In the genomic region with DNA sequence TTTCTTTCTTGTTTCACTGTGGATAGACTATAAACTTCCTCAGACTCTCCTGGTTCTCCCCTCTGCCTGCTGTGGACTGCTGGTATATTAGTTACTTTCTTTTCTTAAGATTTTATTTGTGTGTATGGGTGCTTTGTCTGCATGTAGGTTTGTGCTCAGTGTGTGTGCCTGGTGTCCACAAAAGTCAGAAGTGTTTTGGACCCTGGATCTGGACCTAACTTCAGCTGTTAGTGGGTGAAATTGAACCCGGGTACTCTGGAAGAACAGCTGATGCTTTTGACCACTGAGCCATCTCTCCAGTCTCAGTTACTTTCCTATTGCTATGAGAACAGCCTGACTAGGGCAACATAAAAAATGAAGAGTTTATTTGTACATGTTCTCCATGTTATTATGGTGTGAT, we compare ENCODE assay signal across 16 mouse cellular contexts. TPM values are rescaled to one million over a fixed set of nuclear protein-coding genes. Genes with fewer than 3 reads are reported as not detected.
A peak's percentile ranks its signal among the peaks of the same experiment; 100 is the strongest.
DNase-seq lines count a peak whose midpoint lies in the region; ATAC-seq and TF ChIP-seq lines count a peak whose summit lies in the region.
"Had no signal": no experiment of that assay in that cellular context is flagged by ENCODE, and none has a peak within 500 bp of the region (broad histone marks: within the 10 kb centered on the region; RNA-seq: fewer than 3 reads in every experiment).

No protein-coding gene starts in this region.

- intact Hi-C loops in heart, postnatal 14 days (cut with DNase I), result no loop called here

- no peak overlapping the region for H3K4me2 ChIP-seq in forebrain, embryonic 11.5 days (ENCODE audit: low read depth, low read length, severe bottlenecking)
- no peak overlapping the region for H3K4me2 ChIP-seq in forebrain, postnatal 0 days (ENCODE audit: low read depth)
- no peak overlapping the region for H3K4me2 ChIP-seq in heart, embryonic 15.5 days
- H3K4me2 ChIP-seq in midbrain, embryonic 13.5 days (replicated peaks), result no peak overlapping the region
- H3K4me2 ChIP-seq: lung, embryonic 14.5 days had no signal

- WGBS in forebrain, embryonic 11.5 days, result 83% methylated on average over 1 of the region's 1 CpGs
- 87% methylated on average over 1 of the region's 1 CpGs for WGBS in forebrain, postnatal 0 days
- 84% methylated on average over 1 of the region's 1 CpGs for WGBS in heart, embryonic 15.5 days
- WGBS in embryonic facial prominence, embryonic 10.5 days, result 95% methylated on average over 1 of the region's 1 CpGs
- WGBS in midbrain, embryonic 13.5 days, result 88% methylated on average over 1 of the region's 1 CpGs

- no peak for ATAC-seq in forebrain, embryonic 11.5 days (replicated peaks; ENCODE audit: low FRiP score)
- ATAC-seq in forebrain, postnatal 0 days, result no peak
- no peak for ATAC-seq in heart, embryonic 15.5 days (replicated peaks; ENCODE audit: insufficient number of reproducible peaks, insufficient read depth, low FRiP score, low read depth)
- ATAC-seq in midbrain, embryonic 13.5 days, result no peak

- no peaks in the 10 kb centered on the region for H3K36me3 ChIP-seq in forebrain, embryonic 11.5 days (ENCODE audit: control insufficient read depth, insufficient read depth, low read length)
- no peaks in the 10 kb centered on the region for H3K36me3 ChIP-seq in forebrain, postnatal 0 days (ENCODE audit: insufficient read depth)
- H3K36me3 ChIP-seq in heart, embryonic 15.5 days, result no peaks in the 10 kb centered on the region
- H3K36me3 ChIP-seq in embryonic facial prominence, embryonic 10.5 days (replicated peaks), result no peaks in the 10 kb centered on the region
- no peaks in the 10 kb centered on the region for H3K36me3 ChIP-seq in midbrain, embryonic 13.5 days

- H3K27ac ChIP-seq in forebrain, embryonic 11.5 days (ENCODE audit: low read depth, low read length), result peak overlapping the region; percentile 31; the same call in 1 of the 2 replicates
- H3K27ac ChIP-seq in forebrain, postnatal 0 days (ENCODE audit: low read depth, low read length), result no peak overlapping the region
- peak overlapping the region; percentile 24; the same call in 1 of the 2 replicates for H3K27ac ChIP-seq in heart, embryonic 15.5 days
- H3K27ac ChIP-seq in embryonic facial prominence, embryonic 10.5 days (replicated peaks), result peak overlapping the region; percentile 76; the same call in 1 of the 2 replicates
- H3K27ac ChIP-seq in midbrain, embryonic 13.5 days, result 0 out of 2 replicates have a peak overlapping the region, but pooled peaks have one; percentile 10

- no peaks in the 10 kb centered on the region for H3K27me3 ChIP-seq in forebrain, embryonic 11.5 days (ENCODE audit: control insufficient read depth, insufficient read depth, low read length)
- H3K27me3 ChIP-seq in forebrain, postnatal 0 days (ENCODE audit: insufficient read depth, low read length), result no peaks in the 10 kb centered on the region
- H3K27me3 ChIP-seq in heart, embryonic 15.5 days, result no peaks in the 10 kb centered on the region
- no peaks in the 10 kb centered on the region for H3K27me3 ChIP-seq in embryonic facial prominence, embryonic 10.5 days (replicated peaks; ENCODE audit: low read depth, poor library complexity, severe bottlenecking)
- no peaks in the 10 kb centered on the region for H3K27me3 ChIP-seq in midbrain, embryonic 13.5 days
- H3K27me3 ChIP-seq: CH12.LX had no signal

- H3K4me1 ChIP-seq in forebrain, embryonic 11.5 days (replicated peaks; ENCODE audit: control insufficient read depth, insufficient read depth, low read length), result peaks cover 27% of the 10 kb centered on the region; the same call in 1 of the 2 replicates
- H3K4me1 ChIP-seq in forebrain, postnatal 0 days (ENCODE audit: insufficient read depth), result peaks cover 22% of the 10 kb centered on the region; the same call in 1 of the 2 replicates
- H3K4me1 ChIP-seq in heart, embryonic 15.5 days (replicated peaks), result peaks cover 69% of the 10 kb centered on the region
- peaks cover 58% of the 10 kb centered on the region for H3K4me1 ChIP-seq in embryonic facial prominence, embryonic 10.5 days
- peaks cover 73% of the 10 kb centered on the region for H3K4me1 ChIP-seq in midbrain, embryonic 13.5 days (replicated peaks)

- no peak for TF ChIP-seq CTCF in forebrain, postnatal 0 days (IDR thresholded peaks at IDR 0.05; ENCODE audit: low read depth)

- H3K9ac ChIP-seq in forebrain, embryonic 11.5 days (ENCODE audit: low read length), result no peak overlapping the region
- H3K9ac ChIP-seq in forebrain, postnatal 0 days, result no peak overlapping the region
- H3K9ac ChIP-seq in heart, embryonic 15.5 days, result no peak overlapping the region
- no peak overlapping the region for H3K9ac ChIP-seq in midbrain, embryonic 13.5 days (replicated peaks)
- H3K9ac ChIP-seq: lung, embryonic 14.5 days had no signal

- H3K4me3 ChIP-seq in forebrain, embryonic 11.5 days (ENCODE audit: low read depth, low read length), result no peak overlapping the region
- H3K4me3 ChIP-seq in forebrain, postnatal 0 days (ENCODE audit: low read depth, low read length), result no peak overlapping the region
- H3K4me3 ChIP-seq in heart, embryonic 15.5 days, result no peak overlapping the region
- no peak overlapping the region for H3K4me3 ChIP-seq in embryonic facial prominence, embryonic 10.5 days
- H3K4me3 ChIP-seq in midbrain, embryonic 13.5 days (replicated peaks), result no peak overlapping the region

- no peaks in the 10 kb centered on the region for H3K9me3 ChIP-seq in forebrain, embryonic 11.5 days (ENCODE audit: control insufficient read depth, low read length)
- no peaks in the 10 kb centered on the region for H3K9me3 ChIP-seq in forebrain, postnatal 0 days (ENCODE audit: low read length)
- H3K9me3 ChIP-seq in heart, embryonic 15.5 days (replicated peaks), result no peaks in the 10 kb centered on the region
- H3K9me3 ChIP-seq in embryonic facial prominence, embryonic 10.5 days, result no peaks in the 10 kb centered on the region
- H3K9me3 ChIP-seq in midbrain, embryonic 13.5 days, result no peaks in the 10 kb centered on the region

- DNase-seq in forebrain, embryonic 11.5 days (ENCODE audit: low spot score), result no peak
- DNase-seq in forebrain, postnatal 0 days, result no peak
- no peak for DNase-seq in heart, postnatal 14 days
- DNase-seq in embryonic facial prominence, embryonic 10.5 days (ENCODE audit: low spot score), result no peak
- no peak for DNase-seq in adrenal gland, postnatal 14 days
- no peak for DNase-seq in cerebellum, postnatal 36 days
- DNase-seq: adrenal gland, postnatal 25 days; cerebellum, adult 9-11 months; kidney, adult 18-20 months; kidney, postnatal 14 days; liver; lung, embryonic 14.5 days; thymus, postnatal 14 days had no signal

RNA-seq across cellular contexts. Expression of a gene that starts 29.5 kb away (rescaled TPM):
- 9.7 and 11.5 TPM in 2 replicates for polyA plus RNA-seq in forebrain, embryonic 11.5 days (2014; fragmentation: Nextera tagmentation; extraction: Ambion mirVana)
- total RNA-seq in forebrain, postnatal 0 days (2014; rRNA removed), result 23.5 and 32.5 TPM in 2 replicates
- 3.6 and 5.1 TPM in 2 replicates for polyA plus RNA-seq in forebrain, postnatal 0 days (2015; fragmentation: Nextera tagmentation; extraction: Ambion mirVana)
- 4.2 and 4.9 TPM in 2 replicates for polyA plus RNA-seq in heart, embryonic 15.5 days (2015; fragmentation: Nextera tagmentation; extraction: Ambion mirVana)
- total RNA-seq in heart, postnatal 14 days (2021), result 10 to 100 TPM; 19.7 TPM
- polyA plus RNA-seq in embryonic facial prominence, embryonic 10.5 days (2016; fragmentation: Nextera tagmentation; extraction: Ambion mirVana), result 3.7 and 3.8 TPM in 2 replicates
- 7.2 and 8.2 TPM in 2 replicates for polyA plus RNA-seq in midbrain, embryonic 13.5 days (2015; fragmentation: Nextera tagmentation; extraction: Ambion mirVana)
- 19.3 and 19.4 TPM in 2 replicates for total RNA-seq in adrenal gland, postnatal 14 days (2021)
